Mouse (Mus musculus) liver, embryonic 11.5 days (tissue): ENCODE measurements around the gene Macf1. TPM values are rescaled to one million over a fixed set of nuclear protein-coding genes. Genes with fewer than 3 reads are reported as not detected.
A peak's percentile ranks its signal among the peaks of the same experiment; 100 is the strongest.

ENCODE experiments used
- ATAC-seq: fragments of 200-750 bp; cut with Nextera tagmentation; replicated peaks from 2 replicates; pipeline ENCODE4 v1.8.0; 2017; ENCODE audit warnings: moderate number of reproducible peaks, mild to moderate bottlenecking, moderate TSS enrichment, moderate library complexity; ENCODE audit not compliant: low FRiP score
- DNase-seq: peaks from one replicate; pipeline ENCODE4 v3.0.0-alpha.2; 2017; ENCODE audit warnings: low spot score
- H3K27ac ChIP-seq: fragments of 300-500 bp; sonication (generic); 2 replicates; pipeline ENCODE4 v1.5.1; 2014; ENCODE audit warnings: mild to moderate bottlenecking, low read depth, low read length, control low read depth
- H3K27me3 ChIP-seq: fragments of 300-500 bp; sonication (generic); replicated peaks from 2 replicates; pipeline ENCODE4 v1.6.1; 2014; ENCODE audit warnings: low read length, mixed read lengths; ENCODE audit not compliant: control insufficient read depth, insufficient read depth
- H3K36me3 ChIP-seq: fragments of 300-500 bp; sonication (generic); 2 replicates; pipeline ENCODE4 v1.6.1; 2014; ENCODE audit warnings: mild to moderate bottlenecking, low read length, moderate library complexity, mixed read lengths; ENCODE audit not compliant: control insufficient read depth, insufficient read depth
- H3K4me1 ChIP-seq: fragments of 300-500 bp; sonication (generic); replicated peaks from 2 replicates; pipeline ENCODE4 v1.6.1; 2014; ENCODE audit warnings: low read length, mixed read lengths; ENCODE audit not compliant: control insufficient read depth, insufficient read depth
- H3K4me2 ChIP-seq: fragments of 300-500 bp; sonication (generic); 2 replicates; pipeline ENCODE4 v1.6.1; 2014; ENCODE audit warnings: mild to moderate bottlenecking, control low read depth, moderate library complexity
- H3K4me3 ChIP-seq: fragments of 300-500 bp; sonication (generic); 2 replicates; pipeline ENCODE4 v1.5.1; 2014; ENCODE audit warnings: low read depth, low read length, control low read depth
- H3K9ac ChIP-seq: fragments of 300-500 bp; sonication (generic); 2 replicates; pipeline ENCODE4 v1.6.1; 2014; ENCODE audit warnings: low read depth, low read length, control low read depth
- H3K9me3 ChIP-seq: fragments of 300-500 bp; sonication (generic); 2 replicates; pipeline ENCODE4 v1.6.1; 2016; ENCODE audit warnings: low read length, inconsistent platforms, mixed read lengths; ENCODE audit not compliant: control insufficient read depth
- WGBS: fragments of 180-500 bp; shearing (Covaris S2); extraction: QIAGEN DNeasy Blood & Tissue Kit; methylation state at CpG from one replicate; pipeline ENCODE4 v1.1.7; 2014; 5-methylcytosine and 5-hydroxymethylcytosine counted together
- polyA plus RNA-seq: library from polyadenylated mRNA; unstranded; fragments of >200 nt; fragmentation: Nextera tagmentation; extraction: Ambion mirVana; gene quantifications from 2 replicates; pipeline ENCODE4 v1.2.1, GENCODE M21; 2014

Macf1 gene
- polyA plus RNA-seq, 1 experiment from 2014 or later: 36.5 TPM

DNA sequence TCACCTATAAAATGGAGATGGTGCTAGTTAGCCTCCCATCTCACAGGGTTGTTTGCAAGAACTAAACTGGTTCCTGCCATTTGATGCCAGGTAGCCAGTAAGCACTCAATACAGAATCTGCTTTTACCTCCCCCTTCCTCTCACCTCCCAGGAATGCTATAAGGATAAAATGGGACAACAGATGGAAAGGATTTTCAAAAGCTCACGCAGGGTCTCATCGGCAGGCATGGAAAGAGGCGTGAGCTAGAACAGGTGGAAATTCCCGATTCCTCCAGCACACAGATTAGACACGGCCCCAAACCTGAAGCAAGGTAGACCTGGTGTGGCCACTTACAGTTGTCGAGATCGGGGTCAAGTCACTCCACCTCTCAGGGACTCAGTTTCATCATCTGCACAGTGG is 886 bp upstream of the Macf1 start:
- Histone ChIP-seq H3K9ac (no peak overlapping the region), H3K27me3 (peaks cover 31% of the 10 kb centered on the region), H3K4me3 (no peak overlapping the region), H3K4me2 (no peak overlapping the region), H3K36me3 (no peaks in the 10 kb centered on the region), H3K27ac (no peak overlapping the region), H3K9me3 (no peaks in the 10 kb centered on the region), H3K4me1 (peaks cover 12% of the 10 kb centered on the region; the same call in 1 of the 2 replicates)
- ATAC-seq: no peak
- DNase-seq: no peak
- 71% methylated on average over 7 of the region's 7 CpGs for WGBS

GRCm38 (mm10) chr4:123682291-123682690 is 1.9 kb downstream of the Macf1 start:
- H3K9ac ChIP-seq: no peak overlapping the region
- no peak overlapping the region for H3K4me3 ChIP-seq
- DNase-seq: no peak
- H3K27ac ChIP-seq: no peak overlapping the region
- H3K27me3 ChIP-seq: peaks cover 28% of the 10 kb centered on the region
- no peaks in the 10 kb centered on the region for H3K36me3 ChIP-seq
- no peaks in the 10 kb centered on the region for H3K9me3 ChIP-seq
- 83% methylated on average over 8 of the region's 8 CpGs for WGBS
- H3K4me1 ChIP-seq: peaks cover 9% of the 10 kb centered on the region; the same call in 1 of the 2 replicates
- no peak overlapping the region for H3K4me2 ChIP-seq
- no peak for ATAC-seq

DNA sequence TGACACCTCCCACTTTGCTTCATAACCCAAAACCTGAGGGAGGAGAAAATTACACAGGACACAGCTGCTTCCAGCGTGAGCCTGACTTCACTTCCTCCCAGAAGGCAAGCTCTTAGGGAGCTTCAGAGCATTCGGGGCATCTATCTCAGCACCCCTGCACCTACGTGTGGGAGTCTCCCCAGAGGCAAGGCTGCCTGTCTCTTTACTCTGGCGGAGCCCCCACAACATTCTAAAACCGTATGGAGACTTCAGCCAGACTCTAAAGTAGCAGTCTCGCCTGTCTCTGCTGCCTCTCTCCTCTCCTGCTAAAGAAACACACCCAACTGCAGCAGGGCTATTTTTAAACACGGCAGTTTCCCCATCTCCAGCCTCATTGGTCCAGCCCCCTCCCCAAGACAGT is 3.2 kb downstream of the Macf1 start:
- WGBS: 42% methylated on average over 7 of the region's 7 CpGs
- no peak for ATAC-seq
- Histone ChIP-seq H3K4me3 (no peak overlapping the region), H3K36me3 (no peaks in the 10 kb centered on the region), H3K9me3 (no peaks in the 10 kb centered on the region), H3K27ac (no peak overlapping the region), H3K4me1 (peaks cover 2% of the 10 kb centered on the region; the same call in 1 of the 2 replicates), H3K9ac (no peak overlapping the region), H3K27me3 (peaks cover 15% of the 10 kb centered on the region), H3K4me2 (no peak overlapping the region)
- no peak for DNase-seq

- Histone ChIP-seq H3K4me1 (no peaks in the 10 kb centered on the region), H3K9ac (no peak overlapping the region), H3K4me3 (no peak overlapping the region), H3K4me2 (no peak overlapping the region), H3K27me3 (no peaks in the 10 kb centered on the region; the same call in 1 of the 2 replicates), H3K36me3 (no peaks in the 10 kb centered on the region), H3K27ac (no peak overlapping the region), H3K9me3 (no peaks in the 10 kb centered on the region)
- DNase-seq: no peak
- 74% methylated on average over 10 of the region's 10 CpGs for WGBS
- ATAC-seq: no peak
Measured at GRCm38 (mm10) chr4:123677060-123677804, 6.9 kb downstream of the Macf1 start.

GRCm38 (mm10) chr4:123670598-123670997 is 13.6 kb downstream of the Macf1 start:
- Histone ChIP-seq H3K4me1 (peaks cover 18% of the 10 kb centered on the region), H3K4me3 (no peak overlapping the region), H3K9ac (no peak overlapping the region), H3K27me3 (no peaks in the 10 kb centered on the region), H3K4me2 (no peak overlapping the region), H3K9me3 (no peaks in the 10 kb centered on the region), H3K27ac (no peak overlapping the region), H3K36me3 (no peaks in the 10 kb centered on the region)
- ATAC-seq: no peak
- DNase-seq: no peak

- Histone ChIP-seq H3K4me1 (peaks cover 20% of the 10 kb centered on the region), H3K36me3 (no peaks in the 10 kb centered on the region), H3K4me2 (no peak overlapping the region), H3K27ac (no peak overlapping the region), H3K27me3 (no peaks in the 10 kb centered on the region), H3K9ac (no peak overlapping the region), H3K4me3 (no peak overlapping the region), H3K9me3 (no peaks in the 10 kb centered on the region)
- ATAC-seq: no peak
- DNase-seq: no peak
- 67% methylated on average over 6 of the region's 6 CpGs for WGBS
Measured at GRCm38 (mm10) chr4:123669696-123670095, 14.5 kb downstream of the Macf1 start.

DNA sequence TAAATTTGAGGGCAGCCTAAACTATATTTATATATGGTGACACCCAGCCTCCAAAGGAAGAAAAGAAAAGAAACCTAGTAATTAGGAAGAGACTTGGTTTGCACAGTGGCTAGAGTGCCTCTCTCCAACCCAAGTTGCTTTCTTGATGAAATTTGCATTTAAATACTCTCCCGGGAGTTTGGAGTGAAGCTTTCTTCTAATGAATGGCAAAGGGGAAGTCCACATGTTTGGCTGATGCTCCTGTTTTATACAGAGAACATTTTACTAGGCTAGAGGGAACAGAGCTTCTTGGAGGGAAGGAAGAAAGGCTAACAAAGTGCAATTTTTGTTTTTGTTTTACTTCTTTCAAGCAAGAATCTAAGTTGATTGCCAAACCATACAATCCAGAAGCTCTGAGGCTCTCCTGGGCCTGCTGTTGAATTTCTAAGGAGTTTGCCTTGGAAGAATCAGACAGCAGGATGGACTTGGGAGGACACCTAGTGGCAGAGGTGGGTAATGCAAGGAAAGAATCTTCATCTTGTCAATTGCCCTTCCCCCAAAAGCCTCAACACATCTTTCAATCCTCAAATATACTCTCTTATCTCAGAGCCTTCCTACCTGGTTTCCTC is 16.8 kb downstream of the Macf1 start:
- no peak overlapping the region for H3K9ac ChIP-seq
- peaks cover 32% of the 10 kb centered on the region for H3K4me1 ChIP-seq
- DNase-seq: peak; percentile 72
- H3K27me3 ChIP-seq: peaks cover 2% of the 10 kb centered on the region
- H3K36me3 ChIP-seq: no peaks in the 10 kb centered on the region
- H3K4me3 ChIP-seq: no peak overlapping the region
- H3K27ac ChIP-seq: 0 out of 2 replicates have a peak overlapping the region, but pooled peaks have one; percentile 13
- 49% methylated on average over 1 of the region's 1 CpGs for WGBS
- ATAC-seq: no peak
- H3K9me3 ChIP-seq: no peaks in the 10 kb centered on the region
- H3K4me2 ChIP-seq: no peak overlapping the region

DNA sequence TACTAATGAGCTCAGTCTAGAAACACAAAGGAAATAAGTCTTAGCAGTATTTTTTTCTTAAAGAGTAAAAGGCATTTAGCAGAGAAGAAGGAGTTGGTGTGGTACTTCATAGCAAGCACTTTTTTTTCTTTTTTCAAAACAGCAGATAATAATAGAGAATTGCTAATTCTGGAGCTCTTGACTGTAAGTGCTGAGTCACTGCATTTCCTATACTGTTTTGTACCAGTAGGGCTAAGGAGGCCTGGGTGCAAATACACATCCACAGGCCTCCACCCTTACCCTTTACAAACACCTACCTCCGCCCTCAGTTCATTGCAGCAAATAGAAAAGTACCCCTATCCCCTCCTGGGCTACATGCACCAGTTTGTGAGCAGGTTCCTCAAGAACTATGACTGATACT is 17.6 kb downstream of the Macf1 start:
- WGBS: 86% methylated on average over 1 of the region's 1 CpGs
- H3K9ac ChIP-seq: no peak overlapping the region
- no peak overlapping the region for H3K4me3 ChIP-seq
- H3K4me2 ChIP-seq: peak overlapping the region; percentile 27
- H3K27me3 ChIP-seq: peaks cover 4% of the 10 kb centered on the region
- 0 out of 2 replicates have a peak overlapping the region, but pooled peaks have one; percentile 13 for H3K27ac ChIP-seq
- no peaks in the 10 kb centered on the region for H3K36me3 ChIP-seq
- ATAC-seq (no peak), DNase-seq (no peak)
- H3K4me1 ChIP-seq: peaks cover 35% of the 10 kb centered on the region
- no peaks in the 10 kb centered on the region for H3K9me3 ChIP-seq
